Mouse (Mus musculus) heart, embryonic 16.5 days (tissue): ENCODE data around the gene Sh3tc1. TPM values are rescaled to one million over a fixed set of nuclear protein-coding genes. Genes with fewer than 3 reads are reported as not detected.

Experiments
- ATAC-seq: fragments of 200-750 bp; cut with Nextera tagmentation; replicated peaks from 2 replicates; pipeline ENCODE4 v1.8.0; 2017; ENCODE audit warnings: moderate number of reproducible peaks; ENCODE audit not compliant: insufficient read depth, low FRiP score; ENCODE audit errors: extremely low read depth
- H3K27ac ChIP-seq: fragments of 300-500 bp; sonication (generic); 2 replicates; pipeline ENCODE4 v1.5.1; 2014; ENCODE audit warnings: mild to moderate bottlenecking, low read length, control low read depth, moderate library complexity
- H3K27me3 ChIP-seq: fragments of 300-500 bp; sonication (generic); 2 replicates; pipeline ENCODE4 v1.6.1; 2014; ENCODE audit warnings: low read length, mixed read lengths; ENCODE audit not compliant: control insufficient read depth, insufficient read depth
- H3K36me3 ChIP-seq: fragments of 300-500 bp; sonication (generic); 2 replicates; pipeline ENCODE4 v1.6.1; 2014; ENCODE audit not compliant: control insufficient read depth, insufficient read depth
- H3K4me1 ChIP-seq: fragments of 300-500 bp; sonication (generic); 2 replicates; pipeline ENCODE4 v1.6.1; 2014; ENCODE audit warnings: low read length, mixed read lengths; ENCODE audit not compliant: control insufficient read depth, insufficient read depth
- H3K4me2 ChIP-seq: fragments of 300-500 bp; sonication (generic); 2 replicates; pipeline ENCODE4 v1.6.1; 2014; ENCODE audit warnings: low read depth, mild to moderate bottlenecking, control low read depth, low read length
- H3K4me3 ChIP-seq: fragments of 300-500 bp; sonication (generic); 2 replicates; pipeline ENCODE4 v1.5.1; 2014; ENCODE audit warnings: mild to moderate bottlenecking, control low read depth, low read length
- H3K9ac ChIP-seq: fragments of 300-500 bp; sonication (generic); 2 replicates; pipeline ENCODE4 v1.6.1; 2014; ENCODE audit warnings: low read length, control low read depth
- H3K9me3 ChIP-seq: fragments of 300-500 bp; sonication (generic); replicated peaks from 2 replicates; pipeline ENCODE4 v1.6.1; 2016; ENCODE audit warnings: low read length; ENCODE audit not compliant: control insufficient read depth
- WGBS: fragments of 180-500 bp; shearing (Covaris S2); extraction: QIAGEN DNeasy Blood & Tissue Kit; methylation state at CpG from one replicate; pipeline ENCODE4 v1.1.7; 2014; 5-methylcytosine and 5-hydroxymethylcytosine counted together
- polyA plus RNA-seq: library from polyadenylated mRNA; unstranded; fragments of >200 nt; fragmentation: Nextera tagmentation; extraction: Ambion mirVana; gene quantifications from 2 replicates; pipeline ENCODE4 v1.2.1, GENCODE M21; 2015

Sh3tc1 gene
- polyA plus RNA-seq, 1 experiment from 2014 or later = 8.3 TPM

DNA sequence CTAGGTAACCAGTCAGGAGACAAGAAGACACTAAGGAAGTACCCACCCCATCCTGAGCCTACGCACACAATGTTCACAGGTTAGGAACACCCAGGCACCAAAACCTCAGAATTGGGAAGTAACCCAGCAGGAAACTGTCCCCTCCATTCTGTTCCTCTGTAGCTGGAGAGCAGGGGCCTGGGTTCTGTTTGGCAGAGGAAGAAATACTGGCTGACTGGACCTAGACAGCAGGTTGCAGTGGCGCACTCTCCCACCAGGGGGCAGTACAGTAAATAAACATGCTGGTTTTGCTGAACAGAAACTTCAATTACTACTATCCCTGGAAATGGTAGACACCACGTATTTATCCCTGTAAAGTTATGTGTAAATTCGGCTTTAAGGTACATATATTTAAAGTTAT, 7.1 kb upstream of the Sh3tc1 start:
- Histone ChIP-seq H3K27ac (no peak overlapping the region), H3K4me2 (no peak overlapping the region), H3K36me3 (no peaks in the 10 kb centered on the region), H3K4me1 (no peaks in the 10 kb centered on the region), H3K9me3 (no peaks in the 10 kb centered on the region), H3K27me3 (no peaks in the 10 kb centered on the region), H3K9ac (no peak overlapping the region), H3K4me3 (no peak overlapping the region)
- ATAC-seq = no peak
- WGBS = 26% methylated on average over 4 of the region's 4 CpGs

DNA sequence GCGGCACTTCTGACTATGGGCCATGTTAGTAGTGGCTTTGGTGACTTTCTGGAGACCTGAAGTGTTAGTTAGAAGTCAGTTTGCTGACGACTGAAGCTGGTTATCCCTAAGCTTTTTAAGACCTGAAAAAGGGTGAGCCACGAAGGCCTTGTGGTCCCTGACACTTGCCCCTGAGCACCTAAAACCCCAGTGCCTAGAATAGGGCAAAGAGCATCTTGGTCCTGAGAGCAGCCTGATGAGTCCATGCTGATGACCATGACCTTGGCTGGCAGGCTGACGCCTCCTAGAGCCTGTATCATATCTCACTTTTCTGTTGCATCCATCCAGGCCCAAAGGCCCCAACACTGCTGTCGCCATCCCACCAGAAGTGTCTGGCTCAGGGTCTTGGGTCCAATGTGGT, 5.6 kb upstream of the Sh3tc1 start:
- H3K27ac ChIP-seq = no peak overlapping the region
- H3K9ac ChIP-seq = no peak overlapping the region
- H3K4me2 ChIP-seq = no peak overlapping the region
- H3K36me3 ChIP-seq = no peaks in the 10 kb centered on the region
- H3K4me3 ChIP-seq = no peak overlapping the region
- WGBS = 82% methylated on average over 5 of the region's 5 CpGs
- no peaks in the 10 kb centered on the region for H3K27me3 ChIP-seq
- H3K4me1 ChIP-seq = peaks cover 8% of the 10 kb centered on the region
- H3K9me3 ChIP-seq = no peaks in the 10 kb centered on the region
- ATAC-seq = no peak

DNA sequence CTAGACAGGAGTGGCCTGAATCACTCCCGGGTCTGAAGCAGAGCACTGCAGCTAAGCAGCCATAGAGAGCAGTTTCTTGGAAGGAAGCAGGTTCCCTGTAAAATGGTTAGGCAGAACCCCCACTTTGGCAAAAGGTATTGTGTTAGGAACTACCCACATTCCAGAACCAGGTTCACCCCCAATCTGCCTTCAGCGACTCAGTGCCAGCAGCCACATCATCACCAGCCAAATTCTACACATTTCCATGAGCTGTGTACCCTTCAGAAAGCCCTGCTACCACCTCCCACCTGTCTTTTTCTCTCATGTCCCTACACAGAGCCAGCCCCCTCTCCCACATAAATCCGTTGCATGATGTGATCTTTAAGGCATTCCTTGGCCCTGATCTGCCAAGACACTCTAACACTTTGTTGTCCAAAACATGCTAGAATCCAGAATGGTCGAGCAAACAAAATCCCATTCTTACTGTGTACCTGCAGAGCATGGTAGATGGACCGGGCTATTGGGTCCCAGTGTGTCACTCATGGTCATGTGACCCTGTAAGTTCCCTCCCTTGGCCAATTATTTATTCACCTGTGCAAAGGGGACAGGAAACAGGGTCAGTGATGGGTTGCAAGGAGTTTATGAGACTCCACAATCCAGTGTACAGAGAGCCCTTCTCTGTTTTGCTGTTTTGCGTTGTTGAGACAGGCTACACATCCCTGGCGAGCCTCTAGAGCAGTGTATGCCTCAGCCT, 4.4 kb upstream of the Sh3tc1 start:
- 74% methylated on average over 7 of the region's 7 CpGs for WGBS
- Histone ChIP-seq H3K36me3 (no peaks in the 10 kb centered on the region), H3K4me3 (no peak overlapping the region), H3K9me3 (no peaks in the 10 kb centered on the region), H3K4me2 (no peak overlapping the region), H3K4me1 (peaks cover 19% of the 10 kb centered on the region), H3K9ac (no peak overlapping the region), H3K27me3 (no peaks in the 10 kb centered on the region), H3K27ac (no peak overlapping the region)
- no peak for ATAC-seq

DNA sequence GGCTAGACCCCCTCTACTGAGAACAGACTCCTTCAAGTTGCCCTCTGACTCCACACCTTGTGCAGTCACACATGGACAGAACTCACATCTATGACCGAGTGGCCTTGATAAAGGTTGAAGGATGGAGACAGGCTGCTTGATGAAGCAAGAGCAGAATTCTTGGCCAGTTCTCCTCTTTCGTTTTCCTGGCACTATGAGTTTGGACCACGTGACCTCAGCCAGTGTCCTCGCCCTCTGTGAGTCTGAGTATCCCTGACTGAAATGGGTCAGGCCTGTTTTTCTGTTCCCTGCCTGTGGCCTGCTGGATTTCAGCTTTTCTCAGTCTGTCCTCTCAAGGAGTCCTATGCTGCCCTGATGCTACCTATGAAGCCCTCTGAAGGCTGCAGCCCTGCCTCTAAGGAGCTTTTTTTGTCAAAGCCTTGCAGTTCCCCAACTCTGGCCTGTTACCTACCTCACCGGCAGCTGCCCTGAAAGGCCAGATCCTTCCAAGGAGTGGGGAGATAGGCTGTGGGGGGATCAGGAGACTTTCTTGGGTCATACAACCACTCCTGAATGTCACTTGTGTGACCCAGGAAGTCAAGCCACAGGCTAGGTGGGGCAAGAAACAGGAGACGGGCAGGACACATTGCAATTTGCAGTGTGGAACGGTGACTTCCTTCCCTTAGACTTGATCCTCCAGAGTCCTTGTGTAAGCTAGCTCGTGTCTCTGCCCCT, 3.6 kb upstream of the Sh3tc1 start:
- no peak overlapping the region for H3K27ac ChIP-seq
- no peaks in the 10 kb centered on the region for H3K27me3 ChIP-seq
- no peak overlapping the region for H3K4me3 ChIP-seq
- WGBS = 67% methylated on average over 8 of the region's 8 CpGs
- no peak for ATAC-seq
- peaks cover 27% of the 10 kb centered on the region for H3K4me1 ChIP-seq
- no peaks in the 10 kb centered on the region for H3K9me3 ChIP-seq
- H3K36me3 ChIP-seq = no peaks in the 10 kb centered on the region
- no peak overlapping the region for H3K9ac ChIP-seq
- H3K4me2 ChIP-seq = no peak overlapping the region

DNA sequence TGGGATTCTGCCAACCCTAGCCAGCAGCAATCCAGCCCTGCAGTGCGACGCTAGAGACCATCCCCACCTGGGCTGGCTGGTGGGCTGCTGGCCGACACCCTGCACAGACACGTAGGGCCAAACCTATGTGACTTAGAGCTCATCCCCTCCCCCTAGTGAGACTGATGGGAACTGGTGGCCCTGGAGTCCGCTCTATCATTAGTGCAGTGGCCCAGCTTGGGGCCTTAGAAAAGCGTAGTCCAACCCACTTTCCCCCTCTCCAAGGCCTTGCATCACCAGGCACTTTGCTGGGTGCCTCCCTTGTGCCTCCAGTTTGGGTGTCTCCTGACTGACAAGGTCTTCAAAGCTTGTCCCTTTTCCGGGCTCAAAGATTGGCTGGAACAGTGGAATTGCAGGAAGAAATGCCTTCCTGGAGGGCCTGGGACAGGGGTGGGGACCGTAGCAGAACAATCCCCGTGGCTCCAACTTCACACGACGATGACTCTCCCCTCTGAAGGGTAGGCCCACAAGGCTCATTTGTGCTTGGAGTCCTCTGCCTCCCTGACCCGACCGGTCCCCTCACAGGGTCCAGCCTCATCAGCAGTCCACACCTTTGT, 1.5 kb upstream of the Sh3tc1 start:
- Histone ChIP-seq H3K27me3 (no peaks in the 10 kb centered on the region), H3K4me1 (peaks cover 43% of the 10 kb centered on the region), H3K27ac (no peak overlapping the region), H3K4me3 (no peak overlapping the region), H3K9me3 (no peaks in the 10 kb centered on the region), H3K9ac (no peak overlapping the region), H3K4me2 (no peak overlapping the region), H3K36me3 (no peaks in the 10 kb centered on the region)
- ATAC-seq = no peak
- 57% methylated on average over 13 of the region's 13 CpGs for WGBS

DNA sequence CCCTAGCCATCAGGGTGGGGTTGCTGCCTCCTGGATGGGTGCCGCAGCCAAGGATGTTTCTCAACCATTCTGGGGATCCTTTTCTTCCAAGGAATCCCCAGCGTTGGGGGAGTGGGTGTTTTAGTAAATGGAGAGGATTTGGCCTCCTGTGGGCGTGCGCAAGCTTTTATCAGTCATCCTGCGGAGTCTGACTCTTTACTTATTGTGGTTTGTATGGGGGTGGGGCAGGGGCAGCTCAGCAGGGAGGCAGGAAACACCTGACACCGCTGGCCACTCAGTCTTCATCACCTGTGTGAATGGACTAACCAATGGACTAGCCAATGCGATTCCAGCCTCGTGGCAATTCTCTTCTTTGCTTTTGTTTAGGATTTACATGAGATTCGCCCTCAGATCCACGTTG, 929 bp upstream of the Sh3tc1 start:
- Histone ChIP-seq H3K9ac (no peak overlapping the region), H3K36me3 (no peaks in the 10 kb centered on the region), H3K27ac (no peak overlapping the region), H3K9me3 (no peaks in the 10 kb centered on the region), H3K4me1 (peaks cover 43% of the 10 kb centered on the region), H3K4me3 (no peak overlapping the region), H3K4me2 (no peak overlapping the region), H3K27me3 (no peaks in the 10 kb centered on the region)
- no peak for ATAC-seq
- 22% methylated on average over 10 of the region's 10 CpGs for WGBS

DNA sequence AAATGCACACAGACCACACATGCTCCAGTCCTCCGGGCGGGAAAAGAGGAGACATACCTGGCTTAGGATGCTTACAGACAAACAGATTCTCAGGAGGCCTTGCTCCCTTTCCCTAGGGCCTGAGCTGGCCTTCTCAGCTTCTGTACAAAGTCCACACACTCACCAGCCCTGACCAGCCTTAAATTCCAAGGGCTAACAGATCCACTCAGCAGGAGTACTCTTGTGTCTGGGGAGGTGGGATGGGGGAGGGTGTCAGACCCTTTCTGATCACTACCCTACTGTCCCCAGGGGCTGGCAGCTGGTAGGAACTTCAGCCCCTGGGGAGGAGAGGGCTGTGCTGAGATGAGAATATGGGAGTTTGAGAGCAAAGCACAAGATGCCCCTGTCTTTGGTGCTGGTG, 782 bp downstream of the Sh3tc1 start:
- Histone ChIP-seq H3K4me3 (no peak overlapping the region), H3K9ac (0 out of 2 replicates have a peak overlapping the region, but pooled peaks have one; percentile 17), H3K27ac (0 out of 2 replicates have a peak overlapping the region, but pooled peaks have one; percentile 4), H3K9me3 (no peaks in the 10 kb centered on the region), H3K36me3 (no peaks in the 10 kb centered on the region), H3K4me1 (peaks cover 43% of the 10 kb centered on the region), H3K4me2 (no peak overlapping the region), H3K27me3 (no peaks in the 10 kb centered on the region)
- WGBS = 72% methylated on average over 2 of the region's 2 CpGs
- no peak for ATAC-seq

DNA sequence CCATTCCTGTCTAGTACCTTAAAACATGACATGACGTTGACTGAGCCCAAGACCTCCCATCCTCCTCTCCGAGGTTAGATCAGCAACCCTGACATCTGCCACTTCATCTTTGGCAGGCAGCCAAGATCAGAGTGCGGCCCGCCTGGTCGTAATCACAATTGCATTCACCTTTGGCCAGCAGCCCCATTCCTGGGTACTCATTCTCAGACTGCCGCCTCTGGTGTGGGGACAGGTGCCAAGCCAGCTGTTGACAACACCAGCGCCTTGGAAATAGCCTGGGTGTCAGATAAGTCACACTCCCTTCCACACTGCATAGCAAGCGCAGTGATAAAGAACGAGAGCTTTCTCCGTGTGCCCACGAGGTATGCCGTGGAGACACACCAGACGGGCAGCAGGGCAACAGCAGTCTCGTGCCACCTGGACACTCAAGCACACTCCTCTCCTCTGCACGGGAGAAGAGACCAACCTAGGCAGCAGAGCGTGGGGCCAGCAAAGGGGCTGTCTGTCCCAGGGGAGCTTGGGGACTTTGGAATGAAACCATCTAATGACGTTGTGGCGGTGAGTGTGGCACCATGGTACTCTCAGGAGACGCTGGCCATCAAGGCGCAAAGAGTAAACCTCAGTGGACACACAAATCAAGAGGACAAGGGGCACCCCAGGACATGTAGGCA, 2.4 kb downstream of the Sh3tc1 start:
- Histone ChIP-seq H3K36me3 (no peaks in the 10 kb centered on the region), H3K27ac (peak overlapping the region; percentile 52), H3K4me2 (peak overlapping the region; percentile 30), H3K4me1 (peaks cover 46% of the 10 kb centered on the region), H3K4me3 (no peak overlapping the region), H3K9me3 (no peaks in the 10 kb centered on the region), H3K9ac (no peak overlapping the region), H3K27me3 (no peaks in the 10 kb centered on the region)
- ATAC-seq = peak; percentile 75
- 35% methylated on average over 20 of the region's 20 CpGs for WGBS

DNA sequence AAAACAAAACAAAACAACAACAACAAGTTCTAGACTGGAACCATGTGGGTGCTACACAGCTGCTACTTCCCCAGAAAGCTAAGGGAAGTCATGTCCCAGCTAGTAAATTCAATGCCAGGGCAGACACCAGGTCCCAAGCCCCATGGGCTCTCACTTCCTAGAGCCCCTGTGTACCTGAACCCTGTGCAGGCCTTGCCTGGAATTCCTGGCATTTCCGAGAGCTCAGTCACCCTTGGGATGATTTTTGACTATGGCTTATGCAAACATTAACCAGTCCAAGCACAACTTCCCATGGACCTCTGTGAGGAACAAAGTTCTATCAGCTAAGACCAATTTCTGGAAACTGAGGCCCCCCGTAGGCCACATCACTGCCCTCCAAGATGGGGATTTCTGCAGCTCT, 6.3 kb downstream of the Sh3tc1 start:
- no peak overlapping the region for H3K4me3 ChIP-seq
- no peaks in the 10 kb centered on the region for H3K9me3 ChIP-seq
- H3K27me3 ChIP-seq = no peaks in the 10 kb centered on the region
- no peak overlapping the region for H3K9ac ChIP-seq
- no peaks in the 10 kb centered on the region for H3K36me3 ChIP-seq
- H3K4me2 ChIP-seq = no peak overlapping the region
- ATAC-seq = no peak
- H3K27ac ChIP-seq = no peak overlapping the region
- peaks cover 31% of the 10 kb centered on the region for H3K4me1 ChIP-seq
- 74% methylated on average over 2 of the region's 2 CpGs for WGBS
